Mouse (Mus musculus) hindbrain, postnatal 0 days (tissue): ENCODE data around the gene Pde7b. TPM values are rescaled to one million over a fixed set of nuclear protein-coding genes. Genes with fewer than 3 reads are reported as not detected.

Experiments used
- ATAC-seq: fragments of 200-750 bp; cut with Nextera tagmentation; 2 replicates; pipeline ENCODE4 v1.8.0; 2017; ENCODE audit warnings: mild to moderate bottlenecking, moderate TSS enrichment, moderate library complexity
- DNase-seq: peaks from one replicate; pipeline ENCODE4 v3.0.0-alpha.2; 2015; ENCODE audit warnings: low spot score
- H3K27ac ChIP-seq: fragments of 300-500 bp; sonication (generic); 2 replicates; pipeline ENCODE4 v1.5.1; 2014; ENCODE audit warnings: mild to moderate bottlenecking
- H3K27me3 ChIP-seq: fragments of 300-500 bp; sonication (generic); 2 replicates; pipeline ENCODE4 v1.6.1; 2014; ENCODE audit warnings: low read length, mixed read lengths; ENCODE audit not compliant: insufficient read depth
- H3K36me3 ChIP-seq: fragments of 300-500 bp; sonication (generic); 2 replicates; pipeline ENCODE4 v1.6.1; 2014; ENCODE audit warnings: low read length, mixed read lengths; ENCODE audit not compliant: insufficient read depth
- H3K4me1 ChIP-seq: fragments of 300-500 bp; sonication (generic); 2 replicates; pipeline ENCODE4 v1.6.1; 2014; ENCODE audit warnings: antibody characterized with exemption, low read length, mixed read lengths; ENCODE audit not compliant: insufficient read depth
- H3K4me2 ChIP-seq: fragments of 300-500 bp; sonication (generic); 2 replicates; pipeline ENCODE4 v1.6.1; 2014; ENCODE audit warnings: low read depth, mild to moderate bottlenecking, low read length, moderate library complexity, mixed read lengths
- H3K4me3 ChIP-seq: fragments of 300-500 bp; sonication (generic); 2 replicates; pipeline ENCODE4 v1.5.1; 2014; ENCODE audit warnings: low read length
- H3K9ac ChIP-seq: fragments of 300-500 bp; sonication (generic); replicated peaks from 2 replicates; pipeline ENCODE4 v1.6.1; 2014; ENCODE audit warnings: mild to moderate bottlenecking, low read length, moderate library complexity, mixed read lengths
- H3K9me3 ChIP-seq: fragments of 300-500 bp; sonication (generic); 2 replicates; pipeline ENCODE4 v1.6.1; 2016; ENCODE audit warnings: low read length, mixed read lengths
- CTCF ChIP-seq: IDR thresholded peaks from 2 replicates; pipeline ENCODE4 v1.5.1; 2016; ENCODE audit warnings: antibody characterized with exemption, control low read depth, low read depth
- WGBS: fragments of 180-500 bp; shearing (Covaris S2); extraction: QIAGEN DNeasy Blood & Tissue Kit; methylation state at CpG from one replicate; pipeline ENCODE4 v1.1.7; 2014; 5-methylcytosine and 5-hydroxymethylcytosine counted together
- polyA plus RNA-seq: library from polyadenylated mRNA; unstranded; fragments of >200 nt; fragmentation: Nextera tagmentation; extraction: Ambion mirVana; gene quantifications from 2 replicates; pipeline ENCODE4 v1.2.1, GENCODE M21; 2015
- total RNA-seq: library from RNA; depleted of rRNA; stranded (reverse); fragments of >200 nt; gene quantifications from 2 replicates; pipeline ENCODE4 v1.2.3, GENCODE M21; 2014

Pde7b gene
- total and polyA plus RNA-seq, 2 experiments from 2014 or later: 2.3 to 7.9 TPM

DNA sequence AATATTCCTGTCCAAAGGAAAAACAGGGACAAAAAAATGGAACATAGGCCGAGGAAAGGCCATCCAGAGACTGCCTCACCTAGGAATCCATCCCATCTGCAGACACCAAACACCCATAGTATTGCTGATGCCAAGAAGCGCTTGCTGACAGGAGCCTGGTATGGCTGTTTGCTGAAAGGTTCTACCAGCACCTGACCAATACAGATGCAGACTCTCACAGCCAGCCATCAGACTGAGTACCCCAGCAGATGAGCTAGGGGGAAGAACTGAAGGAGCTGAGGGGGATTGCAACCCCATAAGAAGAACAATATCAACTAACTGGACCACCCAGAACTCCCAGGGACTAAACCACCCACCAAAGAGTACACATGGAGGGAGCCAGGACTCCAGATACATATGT, 40.7 kb downstream of the Pde7b start:
- Histone ChIP-seq H3K9me3 (0 out of 2 replicates have a peak, but pooled peaks cover 4% of the 10 kb centered on the region), H3K36me3 (no peaks in the 10 kb centered on the region), H3K9ac (no peak overlapping the region), H3K4me2 (no peak overlapping the region), H3K4me3 (no peak overlapping the region), H3K27ac (no peak overlapping the region), H3K27me3 (no peaks in the 10 kb centered on the region), H3K4me1 (no peaks in the 10 kb centered on the region)
- 95% methylated on average over 2 of the region's 2 CpGs for WGBS
- no peak for TF ChIP-seq CTCF
- no peak for ATAC-seq
- DNase-seq: no peak

- no peak overlapping the region for H3K27ac ChIP-seq
- no peaks in the 10 kb centered on the region for H3K4me1 ChIP-seq
- no peak overlapping the region for H3K9ac ChIP-seq
- WGBS: 92% methylated on average over 3 of the region's 3 CpGs
- no peaks in the 10 kb centered on the region for H3K27me3 ChIP-seq
- H3K4me2 ChIP-seq: no peak overlapping the region
- H3K9me3 ChIP-seq: 0 out of 2 replicates have a peak, but pooled peaks cover 4% of the 10 kb centered on the region
- H3K36me3 ChIP-seq: no peaks in the 10 kb centered on the region
- no peak for TF ChIP-seq CTCF
- no peak overlapping the region for H3K4me3 ChIP-seq
- ATAC-seq (no peak), DNase-seq (no peak)
Measured at GRCm38 (mm10) chr10:20680986-20681385, 43.9 kb downstream of the Pde7b start.

- no peak overlapping the region for H3K9ac ChIP-seq
- WGBS: 45% methylated on average over 3 of the region's 3 CpGs
- H3K27me3 ChIP-seq: no peaks in the 10 kb centered on the region
- DNase-seq: no peak
- no peaks in the 10 kb centered on the region for H3K9me3 ChIP-seq
- no peak overlapping the region for H3K4me2 ChIP-seq
- no peaks in the 10 kb centered on the region for H3K36me3 ChIP-seq
- TF ChIP-seq CTCF: no peak
- H3K4me1 ChIP-seq: no peaks in the 10 kb centered on the region
- no peak for ATAC-seq
- H3K27ac ChIP-seq: no peak overlapping the region
- H3K4me3 ChIP-seq: no peak overlapping the region
Measured at GRCm38 (mm10) chr10:20675321-20675720, 49.6 kb downstream of the Pde7b start.

DNA sequence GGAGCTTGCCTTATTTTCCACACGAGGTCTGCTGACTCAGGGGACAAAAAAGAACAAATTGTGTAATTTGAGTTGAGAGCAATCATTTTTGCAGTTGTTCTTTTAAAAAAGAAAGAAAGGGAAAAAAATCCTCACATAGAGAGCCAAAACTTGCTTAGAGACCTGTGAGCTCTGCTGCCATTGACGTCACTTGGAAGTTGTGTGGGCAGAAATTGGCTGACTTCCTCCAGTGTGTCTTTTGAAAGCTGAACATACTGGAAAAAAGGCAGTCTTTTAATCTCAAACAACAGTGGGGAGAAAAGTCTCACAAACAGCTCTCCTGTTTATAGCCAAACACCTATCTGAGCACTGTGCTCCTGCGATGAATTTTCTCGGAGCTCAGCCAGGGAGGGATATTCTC, 51.1 kb downstream of the Pde7b start:
- H3K4me1 ChIP-seq: no peaks in the 10 kb centered on the region
- peak; percentile 44 for DNase-seq
- H3K9me3 ChIP-seq: no peaks in the 10 kb centered on the region
- H3K4me3 ChIP-seq: no peak overlapping the region
- H3K36me3 ChIP-seq: no peaks in the 10 kb centered on the region
- H3K27me3 ChIP-seq: no peaks in the 10 kb centered on the region
- no peak overlapping the region for H3K4me2 ChIP-seq
- WGBS: 63% methylated on average over 4 of the region's 4 CpGs
- TF ChIP-seq CTCF: no peak
- no peak for ATAC-seq
- H3K9ac ChIP-seq: no peak overlapping the region
- no peak overlapping the region for H3K27ac ChIP-seq

DNA sequence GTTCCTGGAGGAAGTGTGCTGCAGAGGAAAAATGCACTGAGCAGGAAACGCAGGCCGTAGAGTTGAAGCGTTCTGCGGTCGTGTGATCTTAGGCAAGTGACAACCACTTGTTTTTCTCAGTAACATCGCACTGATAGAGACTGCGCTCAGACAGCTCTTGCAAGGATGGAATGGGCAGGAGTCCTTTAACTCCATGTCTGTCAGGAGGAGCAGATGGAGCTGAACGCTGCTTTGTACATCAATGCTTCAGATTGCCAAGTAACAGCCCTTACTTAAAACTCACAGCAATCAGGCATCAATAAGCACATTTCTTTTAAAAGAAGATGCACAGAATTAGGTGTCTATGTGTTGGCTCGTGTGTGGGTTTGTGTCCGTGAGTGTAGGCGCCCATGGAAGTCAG, 52.3 kb downstream of the Pde7b start:
- Histone ChIP-seq H3K4me3 (no peak overlapping the region), H3K36me3 (no peaks in the 10 kb centered on the region), H3K27me3 (no peaks in the 10 kb centered on the region), H3K9ac (no peak overlapping the region), H3K4me2 (no peak overlapping the region), H3K9me3 (no peaks in the 10 kb centered on the region), H3K4me1 (no peaks in the 10 kb centered on the region), H3K27ac (no peak overlapping the region)
- WGBS: 84% methylated on average over 11 of the region's 11 CpGs
- no peak for TF ChIP-seq CTCF
- ATAC-seq: no peak
- no peak for DNase-seq

- Histone ChIP-seq H3K9ac (no peak overlapping the region), H3K36me3 (no peaks in the 10 kb centered on the region), H3K4me2 (no peak overlapping the region), H3K9me3 (no peaks in the 10 kb centered on the region), H3K4me1 (no peaks in the 10 kb centered on the region), H3K4me3 (no peak overlapping the region), H3K27ac (no peak overlapping the region), H3K27me3 (no peaks in the 10 kb centered on the region)
- ATAC-seq: no peak
- WGBS: 82% methylated on average over 5 of the region's 5 CpGs
- TF ChIP-seq CTCF: no peak
- no peak for DNase-seq
Measured at GRCm38 (mm10) chr10:20671621-20672020, 53.3 kb downstream of the Pde7b start.

DNA sequence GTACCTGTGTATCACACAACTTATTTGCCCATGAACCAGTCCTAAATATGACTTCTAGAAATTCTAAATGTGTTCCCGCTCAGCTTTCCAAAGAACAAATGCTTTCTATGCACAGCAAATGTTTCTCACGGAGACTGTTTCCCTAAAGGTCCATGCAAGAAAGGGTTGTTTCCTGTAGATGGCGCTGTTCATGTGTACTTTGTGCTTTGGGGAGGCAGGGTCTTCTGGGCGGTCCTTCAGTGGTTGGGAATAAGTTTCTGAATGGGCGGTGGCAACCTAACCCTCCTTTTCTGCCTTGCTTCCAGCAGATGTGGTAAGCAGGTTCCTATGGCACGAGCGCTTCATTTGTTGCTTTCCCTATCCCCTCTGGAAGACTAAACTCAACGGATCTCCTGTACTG, 54.3 kb downstream of the Pde7b start:
- WGBS: 88% methylated on average over 8 of the region's 8 CpGs
- Histone ChIP-seq H3K36me3 (no peaks in the 10 kb centered on the region), H3K9ac (no peak overlapping the region), H3K4me3 (no peak overlapping the region), H3K4me2 (no peak overlapping the region), H3K9me3 (no peaks in the 10 kb centered on the region), H3K4me1 (no peaks in the 10 kb centered on the region), H3K27ac (no peak overlapping the region), H3K27me3 (no peaks in the 10 kb centered on the region)
- no peak for ATAC-seq
- no peak for DNase-seq
- TF ChIP-seq CTCF: no peak
